Mouse (Mus musculus) myocyte (in vitro differentiated cells): ENCODE measurements around the gene Vwce.

ENCODE experiments used
- CEBPB ChIP-seq: IDR thresholded peaks from 2 replicates; pipeline ENCODE4 v1.6.1; 2011; ENCODE audit warnings: mild to moderate bottlenecking, moderate library complexity; ENCODE audit not compliant: poor library complexity, insufficient read depth, severe bottlenecking
- E2F4 ChIP-seq: IDR thresholded peaks from one replicate; pipeline ENCODE4 v1.6.1; 2011; ENCODE audit warnings: mild to moderate bottlenecking, control low read depth, moderate library complexity; ENCODE audit not compliant: insufficient read depth
- POLR2A ChIP-seq: IDR thresholded peaks from one replicate; pipeline ENCODE4 v1.6.1; 2011; ENCODE audit warnings: low read depth, mild to moderate bottlenecking, control low read depth, moderate library complexity; ENCODE audit not compliant: insufficient read length
- SRF ChIP-seq: IDR thresholded peaks from one replicate; pipeline ENCODE4 v1.6.1; 2011; ENCODE audit warnings: low read depth; ENCODE audit not compliant: control insufficient read depth, insufficient read length
- TCF12 ChIP-seq: IDR thresholded peaks from one replicate; pipeline ENCODE4 v1.6.1; 2011; ENCODE audit warnings: mild to moderate bottlenecking, control low read depth; ENCODE audit not compliant: poor library complexity, insufficient read depth, severe bottlenecking

DNA sequence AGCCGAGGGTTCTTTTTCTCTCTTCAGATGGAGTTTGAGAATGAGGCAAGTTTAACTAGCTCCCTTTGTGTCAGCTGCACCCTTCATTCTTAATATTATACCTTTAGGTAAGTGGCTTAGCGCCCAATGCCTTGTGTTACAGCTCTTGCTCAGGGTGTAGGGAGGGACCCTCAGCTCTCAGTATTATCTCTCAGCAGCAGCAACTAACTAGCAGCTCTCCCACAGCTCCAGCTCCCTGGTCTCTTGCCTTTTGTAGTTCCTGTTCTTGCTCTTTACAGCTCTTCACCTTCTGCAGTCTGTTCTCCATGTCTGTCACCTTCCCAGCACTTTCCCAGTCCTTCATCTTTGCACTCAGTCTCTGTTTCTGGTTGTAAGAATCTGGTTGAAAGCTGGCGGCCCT, 57.6 kb downstream of the Vwce start:
- no peak for TF ChIP-seq E2F4
- no peak for TF ChIP-seq POLR2A
- no peak for TF ChIP-seq SRF
- TF ChIP-seq TCF12, result no peak
- no peak for TF ChIP-seq CEBPB
